In genomic region chr5:114896688-114897373, GRCm38 (mm10) we compare ENCODE assay signal across 8 mouse cellular contexts. TPM values are rescaled to one million over a fixed set of nuclear protein-coding genes. Genes with fewer than 3 reads are reported as not detected.
DNase-seq lines count a peak whose midpoint lies in the region; ATAC-seq and TF ChIP-seq lines count a peak whose summit lies in the region.

Gene Oasl2, plus strand, starts transcription at chr5:114896936.

- H3K9ac ChIP-seq in heart, embryonic 16.5 days (ENCODE audit: low read length), result peak within 1 kb of the TSS; percentile 53
- peak within 1 kb of the TSS; percentile 63 for H3K9ac ChIP-seq in liver, postnatal 0 days (replicated peaks)

- no peaks in the 10 kb centered on the region for H3K36me3 ChIP-seq in heart, embryonic 16.5 days (ENCODE audit: control insufficient read depth, insufficient read depth)
- H3K36me3 ChIP-seq in liver, postnatal 0 days (replicated peaks; ENCODE audit: insufficient read depth, low read length), result no peaks in the 10 kb centered on the region

- no peak for TF ChIP-seq EP300 in liver, postnatal 0 days (IDR thresholded peaks at IDR 0.05; ENCODE audit: low read depth)

- intact Hi-C loops in left cerebral cortex, postnatal 14 days (cut with DNase I), result no loop called here

- TF ChIP-seq CTCF in layer of hippocampus, adult 2 months (conservative IDR thresholded peaks at IDR 0.05), result no peak
- TF ChIP-seq CTCF in bone marrow, adult 2 months (IDR thresholded peaks at IDR 0.05; ENCODE audit: control insufficient read depth, insufficient read depth, low read length), result no peak
- no peak for TF ChIP-seq CTCF in liver, postnatal 0 days (IDR thresholded peaks at IDR 0.05; ENCODE audit: low read depth)

- peaks cover 2% of the 10 kb centered on the region for H3K4me1 ChIP-seq in bone marrow, adult 2 months (ENCODE audit: control insufficient read depth, insufficient read depth, low read length)
- H3K4me1 ChIP-seq in heart, embryonic 16.5 days (ENCODE audit: control insufficient read depth, insufficient read depth, low read length), result peaks cover 3% of the 10 kb centered on the region; the same call in 1 of the 2 replicates
- 0 out of 2 replicates have a peak, but pooled peaks cover 5% of the 10 kb centered on the region for H3K4me1 ChIP-seq in liver, postnatal 0 days (ENCODE audit: insufficient read depth)

- no peaks in the 10 kb centered on the region for H3K27me3 ChIP-seq in heart, embryonic 16.5 days (ENCODE audit: control insufficient read depth, insufficient read depth, low read length)
- no peaks in the 10 kb centered on the region for H3K27me3 ChIP-seq in liver, postnatal 0 days (ENCODE audit: insufficient read depth, low read length)

- 29% methylated on average over 13 of the region's 13 CpGs for WGBS in bone marrow, adult 2 months
- WGBS in heart, embryonic 16.5 days, result 45% methylated on average over 13 of the region's 13 CpGs
- WGBS in liver, postnatal 0 days (ENCODE audit: insufficient replicate concordance), result 50% methylated on average over 13 of the region's 13 CpGs

- H3K9me3 ChIP-seq in heart, embryonic 16.5 days (replicated peaks; ENCODE audit: control insufficient read depth, low read length), result no peaks in the 10 kb centered on the region
- H3K9me3 ChIP-seq in liver, postnatal 0 days (ENCODE audit: low read length), result no peaks in the 10 kb centered on the region

- H3K4me2 ChIP-seq in heart, embryonic 16.5 days (ENCODE audit: low read depth, low read length), result peak within 1 kb of the TSS; percentile 55
- peak within 1 kb of the TSS; percentile 68 for H3K4me2 ChIP-seq in liver, postnatal 0 days (ENCODE audit: low read depth, low read length)

- DNase-seq in layer of hippocampus, adult 2 months (ENCODE audit: low spot score in 2 of 2), result no peak
- DNase-seq in layer of hippocampus, adult 9-10 months (ENCODE audit: low spot score), result no peak
- no peak for DNase-seq in liver, postnatal 0 days
- DNase-seq in left cerebral cortex, postnatal 14 days (ENCODE audit: low spot score in 2 of 2), result no peak
- DNase-seq in urinary bladder, postnatal 14 days (ENCODE audit: low spot score), result no peak
- DNase-seq in frontal cortex, postnatal 10 days (ENCODE audit: low spot score in 2 of 2), result no peak

- H3K27ac ChIP-seq in layer of hippocampus, adult 2 months, result peak within 1 kb of the TSS; percentile 36; the same call in 1 of the 2 replicates
- peak within 1 kb of the TSS; percentile 42 for H3K27ac ChIP-seq in bone marrow, adult 2 months (ENCODE audit: control insufficient read depth, insufficient read depth, low read depth, low read length, poor library complexity)
- H3K27ac ChIP-seq in heart, embryonic 16.5 days (ENCODE audit: low read length), result peak within 1 kb of the TSS; percentile 40; the same call in 1 of the 2 replicates
- H3K27ac ChIP-seq in liver, postnatal 0 days (ENCODE audit: low read depth), result peak within 1 kb of the TSS; percentile 69

- peak within 1 kb of the TSS; percentile 36 for H3K4me3 ChIP-seq in layer of hippocampus, adult 2 months
- peak within 1 kb of the TSS; percentile 51 for H3K4me3 ChIP-seq in bone marrow, adult 2 months (replicated peaks; ENCODE audit: control insufficient read depth, low read depth, low read length)
- peak within 1 kb of the TSS; percentile 42 for H3K4me3 ChIP-seq in heart, embryonic 16.5 days (ENCODE audit: low read length)
- peak within 1 kb of the TSS; percentile 49 for H3K4me3 ChIP-seq in liver, postnatal 0 days (ENCODE audit: low read depth, low read length)

- ATAC-seq in heart, embryonic 16.5 days (replicated peaks; ENCODE audit: extremely low read depth, insufficient read depth, low FRiP score), result no peak
- ATAC-seq in liver, postnatal 0 days, result peak; percentile 72

- no peak for TF ChIP-seq POLR2A in bone marrow, adult 2 months (IDR thresholded peaks at IDR 0.05; ENCODE audit: borderline replicate concordance, control insufficient read depth, low read depth, low read length)

RNA-seq across cellular contexts. Expression of gene Oasl2, which starts in this region (rescaled TPM):
- 1 to 10 TPM; 2.2 to 2.9 TPM for total RNA-seq in layer of hippocampus, adult 2 months (2021)
- polyA plus RNA-seq in bone marrow, adult 2 months (2011; ENCODE audit: insufficient read depth, insufficient read length, low replicate concordance, missing spikeins), result 37.0 and 44.3 TPM in 2 replicates
- polyA plus RNA-seq in heart, embryonic 16.5 days (2015; fragmentation: Nextera tagmentation; extraction: Ambion mirVana), result 15.4 and 26.9 TPM in 2 replicates
- 7.8 and 10.1 TPM in 2 replicates for polyA plus RNA-seq in liver, postnatal 0 days (2015; fragmentation: Nextera tagmentation; extraction: Ambion mirVana)
- total RNA-seq in left cerebral cortex, postnatal 14 days (2021), result 1 to 10 TPM in 1 of 2 experiments, under 1 TPM in 1; 0.57 to 1.8 TPM
